Mouse (Mus musculus) intestine, embryonic 15.5 days (tissue): ENCODE measurements around the gene Car9. TPM values are rescaled to one million over a fixed set of nuclear protein-coding genes. Genes with fewer than 3 reads are reported as not detected.

Experiments used
- ATAC-seq: fragments of 200-750 bp; cut with Nextera tagmentation; 2 replicates; pipeline ENCODE4 v1.8.0; 2017; ENCODE audit warnings: moderate TSS enrichment, moderate library complexity
- H3K27ac ChIP-seq: fragments of 300-500 bp; sonication (generic); 2 replicates; pipeline ENCODE4 v1.5.1; 2015; ENCODE audit warnings: mild to moderate bottlenecking, inconsistent platforms
- H3K27me3 ChIP-seq: fragments of 300-500 bp; sonication (generic); replicated peaks from 2 replicates; pipeline ENCODE4 v1.6.1; 2015; ENCODE audit warnings: inconsistent platforms
- H3K36me3 ChIP-seq: fragments of 300-500 bp; sonication (generic); 2 replicates; pipeline ENCODE4 v1.6.1; 2015; ENCODE audit warnings: inconsistent platforms
- H3K4me1 ChIP-seq: fragments of 300-500 bp; sonication (generic); replicated peaks from 2 replicates; pipeline ENCODE4 v1.6.1; 2015; ENCODE audit warnings: inconsistent platforms
- H3K4me2 ChIP-seq: fragments of 300-500 bp; sonication (generic); replicated peaks from 2 replicates; pipeline ENCODE4 v1.6.1; 2015; ENCODE audit warnings: mild to moderate bottlenecking, inconsistent platforms
- H3K4me3 ChIP-seq: fragments of 300-500 bp; sonication (generic); replicated peaks from 2 replicates; pipeline ENCODE4 v1.5.1; 2015; ENCODE audit warnings: inconsistent platforms
- H3K9ac ChIP-seq: fragments of 300-500 bp; sonication (generic); 2 replicates; pipeline ENCODE4 v1.6.1; 2015; ENCODE audit warnings: inconsistent platforms
- H3K9me3 ChIP-seq: fragments of 300-500 bp; sonication (generic); 2 replicates; pipeline ENCODE4 v1.6.1; 2016; ENCODE audit warnings: inconsistent platforms
- WGBS: fragments of 180-500 bp; shearing (Covaris S2); methylation state at CpG from one replicate; pipeline ENCODE4 v1.1.7; 2015; 5-methylcytosine and 5-hydroxymethylcytosine counted together
- polyA plus RNA-seq: library from polyadenylated mRNA; unstranded; fragments of >200 nt; fragmentation: Nextera tagmentation; extraction: Ambion mirVana; gene quantifications from 2 replicates; pipeline ENCODE4 v1.2.1, GENCODE M21; 2015

Car9 gene
- polyA plus RNA-seq, 1 experiment from 2014 or later, result 18.0 TPM

DNA sequence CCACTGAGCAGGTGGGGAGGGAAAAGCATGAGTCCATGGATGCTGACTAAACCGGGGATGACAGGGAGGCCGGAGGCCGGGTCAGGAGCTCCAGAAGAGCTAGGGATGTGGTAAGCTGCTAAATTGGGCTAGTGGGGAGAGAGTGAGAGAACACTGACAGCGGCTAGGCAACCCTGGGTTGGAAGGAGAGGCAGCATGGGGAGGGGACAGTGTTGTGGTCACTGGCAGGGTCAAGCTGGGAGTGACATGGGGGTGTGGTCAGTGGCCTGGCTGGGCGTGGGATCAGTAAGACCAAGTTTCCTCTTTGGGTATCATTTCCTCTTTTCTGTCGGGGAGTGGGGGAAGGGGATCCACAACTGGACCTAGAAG lies 53.5 kb downstream of the Car9 start:
- Histone ChIP-seq H3K4me2 (peak overlapping the region; percentile 76), H3K9me3 (no peaks in the 10 kb centered on the region), H3K27ac (peak overlapping the region; percentile 69), H3K27me3 (no peaks in the 10 kb centered on the region), H3K36me3 (peaks cover 23% of the 10 kb centered on the region), H3K9ac (peak overlapping the region; percentile 32), H3K4me3 (peak overlapping the region; percentile 65), H3K4me1 (peaks cover 52% of the 10 kb centered on the region)
- no peak for ATAC-seq
- 31% methylated on average over 6 of the region's 6 CpGs for WGBS

DNA sequence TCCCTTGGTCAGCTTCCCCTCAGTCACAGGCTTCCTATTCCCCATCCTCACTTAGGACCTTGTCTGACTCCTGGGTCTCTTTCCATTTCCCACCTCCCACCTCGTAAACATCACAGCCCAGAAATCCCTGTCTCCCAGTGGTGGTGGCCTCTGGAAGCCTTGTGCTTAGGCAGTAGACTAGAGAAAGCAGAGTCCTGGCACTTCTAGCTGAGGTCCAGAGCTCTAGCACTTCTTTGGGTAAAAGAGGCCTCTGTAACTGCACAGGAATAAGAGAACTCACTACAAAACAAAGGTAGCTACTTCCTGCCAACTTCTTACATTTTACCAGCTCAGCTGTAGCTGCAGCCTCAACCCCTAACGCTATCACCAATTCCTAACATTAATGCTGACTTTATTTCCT lies 54.2 kb downstream of the Car9 start:
- Histone ChIP-seq H3K4me3 (peak overlapping the region; percentile 65), H3K9ac (peak overlapping the region; percentile 88), H3K27ac (peak overlapping the region; percentile 100), H3K27me3 (no peaks in the 10 kb centered on the region), H3K36me3 (peaks cover 21% of the 10 kb centered on the region), H3K4me2 (peak overlapping the region; percentile 76), H3K4me1 (peaks cover 52% of the 10 kb centered on the region), H3K9me3 (no peaks in the 10 kb centered on the region)
- ATAC-seq, result no peak
- 19% methylated on average over 2 of the region's 2 CpGs for WGBS

DNA sequence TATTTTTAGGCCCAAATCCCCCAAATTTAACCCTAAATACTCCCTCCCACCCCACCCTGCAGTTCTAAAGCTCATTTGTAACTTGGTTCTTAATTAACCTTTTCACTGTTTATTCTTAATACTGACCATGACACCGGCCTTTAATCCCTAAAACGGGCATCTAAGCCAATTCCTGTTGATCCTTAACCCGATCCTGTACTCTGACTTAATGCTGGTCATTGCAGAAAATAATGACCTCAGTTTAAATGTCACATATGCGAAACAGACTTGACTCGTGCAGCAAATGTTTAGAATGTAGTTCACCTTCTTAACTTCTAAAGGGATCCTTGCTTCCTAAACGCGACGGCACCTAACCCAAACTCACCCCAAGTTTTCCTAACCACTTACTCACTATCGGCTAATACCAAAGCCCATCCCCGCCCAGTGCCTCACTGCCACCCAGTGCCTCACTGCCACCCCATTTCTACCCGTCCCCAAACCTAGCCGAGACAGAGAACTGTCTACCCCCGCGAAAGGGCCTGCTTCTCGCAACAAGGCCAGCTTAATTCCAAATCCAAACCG lies 54.8 kb downstream of the Car9 start:
- Histone ChIP-seq H3K4me3 (peak overlapping the region; percentile 65), H3K4me1 (peaks cover 52% of the 10 kb centered on the region), H3K4me2 (peak overlapping the region; percentile 76), H3K36me3 (peaks cover 21% of the 10 kb centered on the region), H3K27me3 (no peaks in the 10 kb centered on the region), H3K27ac (peak overlapping the region; percentile 100), H3K9ac (peak overlapping the region; percentile 88), H3K9me3 (no peaks in the 10 kb centered on the region)
- 2% methylated on average over 16 of the region's 16 CpGs for WGBS
- ATAC-seq, result peak; percentile 19

DNA sequence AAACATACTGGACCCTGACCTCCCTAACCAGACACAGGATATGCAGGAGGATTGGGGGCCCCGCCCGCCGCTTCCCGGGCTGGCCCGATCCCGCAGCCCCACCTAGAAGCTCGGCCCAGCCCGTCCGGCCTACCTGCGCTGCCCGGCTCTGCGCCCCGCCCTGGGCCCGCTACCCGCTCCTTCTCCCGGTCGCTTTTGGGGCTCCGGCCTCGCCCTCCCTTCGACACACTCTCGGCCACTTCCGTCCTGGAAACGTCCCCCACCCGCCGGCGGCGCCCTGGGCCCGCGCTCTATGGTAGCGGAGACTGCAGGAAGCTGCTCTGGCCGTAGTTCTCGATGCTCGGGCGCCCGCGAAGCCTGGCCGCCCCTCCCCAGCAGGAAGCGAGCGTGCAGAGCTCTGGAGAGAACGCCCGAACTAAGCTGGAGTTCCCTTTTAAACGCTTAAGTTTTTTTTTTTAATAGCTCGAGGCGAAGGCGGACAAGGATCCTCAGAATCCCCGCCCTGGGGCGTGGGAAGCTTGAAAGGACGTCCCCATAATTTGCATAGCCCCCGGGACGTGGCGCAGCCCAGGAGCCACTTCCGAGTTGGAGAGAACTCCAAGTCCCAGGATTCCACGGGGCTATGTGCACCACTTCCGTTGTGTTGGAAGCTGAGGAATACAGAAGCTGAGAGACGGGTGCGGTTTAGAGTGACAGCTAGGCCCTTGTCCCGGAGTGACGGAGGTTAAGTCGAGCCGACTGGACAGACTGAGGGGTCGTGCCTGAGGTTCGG lies 55.4 kb downstream of the Car9 start, which contains the start of the genes Creb3 and Tln1:
TSS of gene Creb3 (plus strand) at position 336 of the 772 bp plus-strand sequence.
TSS of gene Tln1 (minus strand) at position 695 of the 772 bp plus-strand sequence.
- H3K27me3 ChIP-seq, result no peaks in the 10 kb centered on the region
- peak; percentile 94 for ATAC-seq
- peak within 1 kb of the TSS; percentile 100 for H3K27ac ChIP-seq
- peak within 1 kb of the TSS; percentile 76 for H3K4me2 ChIP-seq
- H3K9ac ChIP-seq, result peak within 1 kb of the TSS; percentile 88
- WGBS, result under 1% methylated on average over 62 of the region's 62 CpGs
- H3K4me3 ChIP-seq, result peak within 1 kb of the TSS; percentile 65
- peaks cover 49% of the 10 kb centered on the region for H3K4me1 ChIP-seq
- H3K9me3 ChIP-seq, result no peaks in the 10 kb centered on the region
- peaks cover 24% of the 10 kb centered on the region for H3K36me3 ChIP-seq

DNA sequence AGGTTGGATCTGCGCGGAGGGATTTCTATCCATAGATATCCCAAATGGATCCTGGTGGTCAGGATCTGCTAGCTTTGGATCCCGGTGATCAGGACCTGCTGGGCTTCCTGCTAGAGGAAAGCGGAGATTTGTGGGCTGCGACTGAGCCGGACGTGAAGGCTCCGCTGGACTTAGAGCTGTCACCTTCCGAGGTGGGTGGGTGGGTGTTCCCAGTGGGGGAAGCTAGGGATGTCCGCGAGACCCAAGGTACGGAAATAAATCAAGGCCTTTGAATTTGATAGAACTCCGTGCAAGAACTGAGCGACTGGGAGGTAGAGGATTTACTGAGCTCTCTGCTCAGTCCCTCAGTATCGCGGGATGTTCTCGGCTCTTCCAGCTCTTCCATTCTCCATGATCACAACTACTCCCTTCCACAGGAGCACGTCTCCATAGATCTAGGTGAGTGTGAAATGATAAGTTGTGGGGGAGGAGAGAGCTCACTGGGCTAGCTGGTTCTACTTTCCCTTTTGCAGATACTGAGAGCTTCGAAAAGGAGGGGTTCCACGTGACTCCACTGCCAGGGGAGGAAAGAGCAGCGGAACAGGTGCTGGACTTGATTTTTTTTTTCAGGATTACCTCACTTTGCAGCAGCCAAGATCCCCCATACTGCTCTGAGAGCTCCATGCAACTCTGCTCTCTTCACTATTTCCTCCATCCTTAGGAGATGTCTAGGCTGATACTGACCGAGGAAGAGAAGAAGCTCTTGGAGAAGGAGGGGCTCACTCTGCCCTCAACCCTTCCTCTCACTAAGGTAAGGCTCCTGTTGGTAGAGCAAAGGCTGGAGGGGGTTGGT lies 56.2 kb downstream of the Car9 start:
- ATAC-seq, result peak; percentile 2

More for the DNA sequence above, 56.2 kb downstream of the Car9 start:
- H3K9ac ChIP-seq, result peak overlapping the region; percentile 67
- WGBS, result 3% methylated on average over 22 of the region's 22 CpGs
- peaks cover 31% of the 10 kb centered on the region for H3K36me3 ChIP-seq
- H3K27ac ChIP-seq, result peak overlapping the region; percentile 100
- H3K4me3 ChIP-seq, result peak overlapping the region; percentile 65
- H3K4me2 ChIP-seq, result peak overlapping the region; percentile 76
- H3K27me3 ChIP-seq, result no peaks in the 10 kb centered on the region
- no peaks in the 10 kb centered on the region for H3K9me3 ChIP-seq
- H3K4me1 ChIP-seq, result peaks cover 41% of the 10 kb centered on the region

Other genes starting within 250 kb of the Car9 start
- 0.85 and 1.1 TPM in 2 replicates for gene Atp8b5, start 239.8 kb upstream of the Car9 start, polyA plus RNA-seq
- 13.1 and 14.0 TPM in 2 replicates for gene Rusc2, start 125.0 kb upstream of the Car9 start, polyA plus RNA-seq
- gene Fam166b, start 77.8 kb upstream of the Car9 start, polyA plus RNA-seq, result 0.28 TPM in 1 of 2 replicates, not detected in the other
- 6.8 and 7.9 TPM in 2 replicates for gene Tesk1, start 65.0 kb upstream of the Car9 start, polyA plus RNA-seq
- 2.7 and 2.9 TPM in 2 replicates for gene Cd72, start 52.3 kb upstream of the Car9 start, polyA plus RNA-seq
- gene Sit1, start 23.2 kb upstream of the Car9 start, polyA plus RNA-seq, result not detected in 2 replicates
- 98.8 and 102 TPM in 2 replicates for gene Ccdc107, start 14.1 kb upstream of the Car9 start, polyA plus RNA-seq
- 45.2 and 48.6 TPM in 2 replicates for gene Arhgef39, start 7.3 kb upstream of the Car9 start, polyA plus RNA-seq
- 510 and 514 TPM in 2 replicates for gene Tpm2, start 16.8 kb downstream of the Car9 start, polyA plus RNA-seq
- 62.7 and 69.5 TPM in 2 replicates for gene Creb3, start 55.4 kb downstream of the Car9 start, polyA plus RNA-seq
- 61.4 and 61.9 TPM in 2 replicates for gene Tln1, start 55.7 kb downstream of the Car9 start, polyA plus RNA-seq
- gene Rgp1, start 71.7 kb downstream of the Car9 start, polyA plus RNA-seq, result 20.9 and 23.3 TPM in 2 replicates
- gene Gba2, start 71.9 kb downstream of the Car9 start, polyA plus RNA-seq, result 13.7 and 15.4 TPM in 2 replicates
- 0.75 TPM in 1 of 2 replicates, not detected in the other for gene Msmp, start 77.5 kb downstream of the Car9 start, polyA plus RNA-seq
- 6.9 and 8.0 TPM in 2 replicates for gene Npr2, start 125.0 kb downstream of the Car9 start, polyA plus RNA-seq
- gene Spag8, start 146.6 kb downstream of the Car9 start, polyA plus RNA-seq, result 0.46 and 1.0 TPM in 2 replicates
- gene Hint2, start 149.5 kb downstream of the Car9 start, polyA plus RNA-seq, result 152 and 157 TPM in 2 replicates
- gene Tmem8b, start 162.0 kb downstream of the Car9 start, polyA plus RNA-seq, result 3.3 and 3.5 TPM in 2 replicates
- 2.9 and 3.6 TPM in 2 replicates for gene Fam221b, start 162.2 kb downstream of the Car9 start, polyA plus RNA-seq
- gene Olfr70, start 193.8 kb downstream of the Car9 start, polyA plus RNA-seq, result not detected in 2 replicates
- gene Olfr71, start 203.3 kb downstream of the Car9 start, polyA plus RNA-seq, result not detected in 2 replicates
- gene Hrct1, start 220.2 kb downstream of the Car9 start, polyA plus RNA-seq, result 0.98 and 1.4 TPM in 2 replicates
- 0.16 and 0.21 TPM in 2 replicates for gene Spaar, start 223.1 kb downstream of the Car9 start, polyA plus RNA-seq